Mouse (Mus musculus): ENCODE measurements around the gene Etv6.

DNA sequence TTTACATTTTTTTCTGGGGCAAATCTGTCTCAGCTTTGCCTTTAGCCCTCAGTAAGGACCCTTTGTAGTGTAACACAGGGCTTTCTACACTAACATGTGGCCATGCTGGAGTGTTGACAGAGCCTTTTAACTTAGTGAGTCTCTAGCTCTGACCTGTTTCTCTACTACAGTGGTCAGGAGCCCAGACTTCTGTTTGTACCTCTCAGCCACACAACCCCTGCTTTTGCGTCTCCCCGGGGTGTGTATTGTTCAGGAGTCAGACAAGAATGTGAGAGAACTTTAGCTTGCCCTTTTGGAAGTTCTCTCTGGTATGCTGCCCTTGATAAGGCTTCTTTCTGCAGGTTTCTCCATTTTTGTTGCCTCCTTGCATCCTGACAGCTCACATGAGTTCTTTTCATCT is 210.6 kb downstream of the Etv6 start:
- no peak for TF ChIP-seq CTCF (IDR thresholded peaks at IDR 0.05; ENCODE audit: extremely low read depth, insufficient read length, insufficient replicate concordance, low read depth, low read length)
- TF ChIP-seq POLR2A (IDR thresholded peaks at IDR 0.05; ENCODE audit: low read depth, low read length) = no peak
